Mouse (Mus musculus) retina, adult 2 months (tissue): ENCODE data around the gene Fmo1.

Experiments
- DNase-seq: peaks from one replicate; pipeline ENCODE4 v3.0.0-alpha.2; 2012; ENCODE audit warnings: low read depth, low spot score

Gene Fmo1

GRCm38 (mm10) chr1:162863579-162863978 lies 2.8 kb downstream of the Fmo1 start:
- DNase-seq = no peak

GRCm38 (mm10) chr1:162862328-162862727 lies 4.1 kb downstream of the Fmo1 start:
- no peak for DNase-seq

GRCm38 (mm10) chr1:162859996-162860605 lies 6.3 kb downstream of the Fmo1 start:
- DNase-seq = no peak

- DNase-seq = no peak
Measured at GRCm38 (mm10) chr1:162859545-162859976, 6.8 kb downstream of the Fmo1 start.

GRCm38 (mm10) chr1:162858748-162859130 lies 7.7 kb downstream of the Fmo1 start:
- no peak for DNase-seq

GRCm38 (mm10) chr1:162857766-162858747 lies 8.4 kb downstream of the Fmo1 start:
- DNase-seq = no peak

GRCm38 (mm10) chr1:162853812-162854482 lies 12.5 kb downstream of the Fmo1 start:
- DNase-seq = no peak

- DNase-seq = no peak
Measured at GRCm38 (mm10) chr1:162847554-162847953, 18.9 kb downstream of the Fmo1 start.

- no peak for DNase-seq
Measured at GRCm38 (mm10) chr1:162840211-162840610, 26.2 kb downstream of the Fmo1 start.

- DNase-seq = no peak
Measured at GRCm38 (mm10) chr1:162838976-162839375, 27.4 kb downstream of the Fmo1 start.

GRCm38 (mm10) chr1:162834342-162834741 lies 32.1 kb downstream of the Fmo1 start:
- no peak for DNase-seq

GRCm38 (mm10) chr1:162832574-162832953 lies 33.8 kb downstream of the Fmo1 start:
- no peak for DNase-seq

- no peak for DNase-seq
Measured at GRCm38 (mm10) chr1:162831838-162832573, 34.4 kb downstream of the Fmo1 start.

- DNase-seq = no peak
Measured at GRCm38 (mm10) chr1:162819280-162819679, 47.1 kb downstream of the Fmo1 start.

- no peak for DNase-seq
Measured at GRCm38 (mm10) chr1:162815381-162816127, 50.9 kb downstream of the Fmo1 start.

GRCm38 (mm10) chr1:162814932-162815331 lies 51.5 kb downstream of the Fmo1 start:
- DNase-seq = no peak

GRCm38 (mm10) chr1:162813836-162814156 lies 52.6 kb downstream of the Fmo1 start, which contains the start of gene Fmo4:
Gene Fmo4, minus strand, starts transcription at chr1:162813972.
- no peak for DNase-seq

GRCm38 (mm10) chr1:162813143-162813835 lies 53.1 kb downstream of the Fmo1 start:
- DNase-seq = no peak

- DNase-seq = no peak
Measured at GRCm38 (mm10) chr1:162808541-162808940, 57.9 kb downstream of the Fmo1 start.

GRCm38 (mm10) chr1:162807441-162807840 lies 59.0 kb downstream of the Fmo1 start:
- no peak for DNase-seq
